Mouse (Mus musculus) limb, embryonic 12.5 days (tissue): ENCODE results near the gene Il1rl2. TPM values are rescaled to one million over a fixed set of nuclear protein-coding genes. Genes with fewer than 3 reads are reported as not detected.

Source experiments
- ATAC-seq: fragments of 200-750 bp; cut with Nextera tagmentation; 2 replicates; pipeline ENCODE4 v1.8.0; 2017; ENCODE audit warnings: low read depth, moderate TSS enrichment; ENCODE audit not compliant: insufficient number of reproducible peaks, insufficient read depth, low FRiP score, low TSS enrichment
- H3K27ac ChIP-seq: fragments of 300-500 bp; sonication (generic); 2 replicates; pipeline ENCODE4 v1.5.1; 2016; ENCODE audit warnings: mild to moderate bottlenecking, moderate library complexity
- H3K27me3 ChIP-seq: fragments of 300-500 bp; sonication (generic); 2 replicates; pipeline ENCODE4 v1.6.1; 2016; ENCODE audit warnings: mild to moderate bottlenecking, moderate library complexity
- H3K36me3 ChIP-seq: fragments of 300-500 bp; sonication (generic); 2 replicates; pipeline ENCODE4 v1.6.1; 2016; ENCODE audit warnings: mild to moderate bottlenecking, moderate library complexity
- H3K4me1 ChIP-seq: fragments of 300-500 bp; sonication (generic); replicated peaks from 2 replicates; pipeline ENCODE4 v1.6.1; 2016
- H3K4me2 ChIP-seq: fragments of 300-500 bp; sonication (generic); 2 replicates; pipeline ENCODE4 v1.6.1; 2016; ENCODE audit warnings: mild to moderate bottlenecking, moderate library complexity
- H3K4me3 ChIP-seq: fragments of 300-500 bp; sonication (generic); replicated peaks from 2 replicates; pipeline ENCODE4 v1.5.1; 2016; ENCODE audit warnings: mild to moderate bottlenecking
- H3K9ac ChIP-seq: fragments of 300-500 bp; sonication (generic); replicated peaks from 2 replicates; pipeline ENCODE4 v1.6.1; 2016; ENCODE audit warnings: mild to moderate bottlenecking, moderate library complexity
- H3K9me3 ChIP-seq: fragments of 300-500 bp; sonication (generic); 2 replicates; pipeline ENCODE4 v1.6.1; 2016; ENCODE audit warnings: mild to moderate bottlenecking, moderate library complexity
- WGBS: fragments of 180-500 bp; shearing (Covaris S2); methylation state at CpG from one replicate; pipeline ENCODE4 v1.1.7; 2016; 5-methylcytosine and 5-hydroxymethylcytosine counted together
- polyA plus RNA-seq: library from polyadenylated mRNA; unstranded; fragments of >200 nt; fragmentation: Nextera tagmentation; extraction: Ambion mirVana; gene quantifications from 2 replicates; pipeline ENCODE4 v1.2.1, GENCODE M21; 2016

Il1rl2 gene
- polyA plus RNA-seq, 1 experiment from 2014 or later: 2.3 TPM

DNA sequence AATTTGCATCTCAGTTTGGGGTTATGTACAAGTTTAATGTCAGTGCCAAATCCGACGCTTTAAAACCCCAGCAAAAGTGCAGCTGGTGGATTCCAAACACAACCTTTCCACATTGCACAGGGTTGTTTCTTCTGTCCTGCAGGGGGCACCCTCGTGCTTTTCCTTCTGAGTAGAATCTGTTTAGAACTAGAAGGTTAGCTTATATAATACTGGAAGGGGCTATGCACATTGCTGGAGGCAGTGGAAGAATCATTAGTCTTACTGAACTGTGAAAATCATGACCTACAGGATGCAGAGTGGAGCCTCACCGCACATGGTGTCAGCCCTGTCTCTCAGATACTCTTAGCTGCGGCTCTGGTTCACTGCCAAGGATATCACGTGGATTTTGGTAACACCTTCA lies 55.7 kb downstream of the Il1rl2 start:
- H3K36me3 ChIP-seq: no peaks in the 10 kb centered on the region
- H3K4me2 ChIP-seq: no peak overlapping the region
- no peak overlapping the region for H3K27ac ChIP-seq
- no peaks in the 10 kb centered on the region for H3K27me3 ChIP-seq
- H3K4me1 ChIP-seq: 0 out of 2 replicates have a peak, but pooled peaks cover 5% of the 10 kb centered on the region
- no peak overlapping the region for H3K9ac ChIP-seq
- WGBS: 59% methylated on average over 6 of the region's 6 CpGs
- no peak overlapping the region for H3K4me3 ChIP-seq
- ATAC-seq: no peak
- H3K9me3 ChIP-seq: no peaks in the 10 kb centered on the region

DNA sequence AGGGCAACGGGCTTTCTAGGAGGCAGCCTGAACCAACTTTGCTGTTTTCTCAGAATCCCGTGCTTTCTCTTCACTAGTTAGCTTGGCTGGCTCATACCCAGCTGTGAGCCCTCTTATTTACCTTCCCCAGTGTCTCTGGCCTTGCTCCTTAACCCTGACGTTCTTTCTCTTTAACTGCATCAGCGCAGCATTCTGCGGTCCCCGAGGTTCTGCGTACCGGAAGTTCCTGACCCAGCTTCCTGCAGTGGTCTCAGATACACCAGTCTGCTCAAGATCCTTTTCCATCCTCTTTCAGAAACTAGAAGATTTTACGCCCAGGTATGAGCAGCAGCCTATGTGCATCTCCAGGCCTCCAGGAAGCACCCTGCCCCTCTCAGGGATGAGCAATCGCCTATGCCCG lies 56.6 kb downstream of the Il1rl2 start:
- Histone ChIP-seq H3K36me3 (no peaks in the 10 kb centered on the region), H3K4me2 (no peak overlapping the region), H3K9me3 (no peaks in the 10 kb centered on the region), H3K4me1 (0 out of 2 replicates have a peak, but pooled peaks cover 5% of the 10 kb centered on the region), H3K27ac (no peak overlapping the region), H3K9ac (no peak overlapping the region), H3K27me3 (no peaks in the 10 kb centered on the region), H3K4me3 (no peak overlapping the region)
- 88% methylated on average over 11 of the region's 11 CpGs for WGBS
- ATAC-seq: no peak

DNA sequence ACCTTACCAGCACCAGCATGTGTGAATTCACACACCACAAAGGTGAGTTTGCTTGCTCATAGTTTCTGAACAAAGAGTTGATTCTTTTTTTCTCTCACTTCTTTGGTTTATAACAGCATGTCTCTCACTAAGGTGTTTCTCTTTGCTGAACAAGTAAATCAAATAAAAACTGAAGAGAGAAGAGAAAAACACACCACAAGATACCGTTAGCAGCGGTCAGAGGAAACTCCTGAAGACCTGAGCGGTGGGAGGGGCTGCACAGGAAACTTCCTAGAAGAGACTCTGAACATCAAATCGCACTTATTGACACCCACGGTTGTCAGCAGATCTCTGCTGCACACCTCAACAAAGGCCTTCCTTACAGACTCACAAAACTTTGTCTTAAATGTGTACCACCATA lies 58.4 kb downstream of the Il1rl2 start:
- no peaks in the 10 kb centered on the region for H3K27me3 ChIP-seq
- H3K9ac ChIP-seq: no peak overlapping the region
- H3K27ac ChIP-seq: no peak overlapping the region
- no peaks in the 10 kb centered on the region for H3K9me3 ChIP-seq
- H3K4me1 ChIP-seq: no peaks in the 10 kb centered on the region
- H3K36me3 ChIP-seq: no peaks in the 10 kb centered on the region
- WGBS: 86% methylated on average over 5 of the region's 5 CpGs
- ATAC-seq: no peak
- no peak overlapping the region for H3K4me3 ChIP-seq
- H3K4me2 ChIP-seq: no peak overlapping the region

DNA sequence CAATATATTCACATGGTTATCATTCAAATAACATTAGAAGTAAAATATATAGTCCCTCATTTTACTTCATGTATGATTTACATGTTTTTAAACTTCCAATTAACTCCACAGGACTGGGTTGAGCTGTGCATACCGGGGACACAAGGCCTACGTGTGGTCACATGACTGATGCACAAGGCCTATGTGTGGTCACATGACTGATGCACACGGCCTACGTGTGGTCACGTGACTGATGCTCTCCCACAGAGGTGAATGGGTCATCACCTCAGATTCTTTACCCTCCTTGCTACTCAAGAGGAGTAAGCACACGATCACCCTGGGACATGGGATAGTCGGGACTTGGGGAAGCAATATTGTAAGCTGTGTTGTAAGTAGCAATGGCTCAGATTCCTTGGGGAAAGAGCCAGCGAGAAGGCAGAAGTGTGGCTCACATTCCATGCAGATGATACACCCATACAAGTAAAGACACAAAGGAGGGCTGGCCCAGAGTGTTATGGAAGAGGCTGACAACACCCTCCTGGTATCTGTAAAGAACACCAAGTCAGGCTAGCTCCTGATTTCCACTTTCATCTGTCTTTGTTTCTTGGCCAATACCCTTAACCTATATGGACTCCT lies 60.6 kb downstream of the Il1rl2 start:
- Histone ChIP-seq H3K27me3 (no peaks in the 10 kb centered on the region), H3K4me1 (no peaks in the 10 kb centered on the region), H3K9me3 (no peaks in the 10 kb centered on the region), H3K4me2 (no peak overlapping the region), H3K27ac (no peak overlapping the region), H3K4me3 (no peak overlapping the region), H3K9ac (no peak overlapping the region), H3K36me3 (no peaks in the 10 kb centered on the region)
- WGBS: 90% methylated on average over 8 of the region's 8 CpGs
- ATAC-seq: no peak

DNA sequence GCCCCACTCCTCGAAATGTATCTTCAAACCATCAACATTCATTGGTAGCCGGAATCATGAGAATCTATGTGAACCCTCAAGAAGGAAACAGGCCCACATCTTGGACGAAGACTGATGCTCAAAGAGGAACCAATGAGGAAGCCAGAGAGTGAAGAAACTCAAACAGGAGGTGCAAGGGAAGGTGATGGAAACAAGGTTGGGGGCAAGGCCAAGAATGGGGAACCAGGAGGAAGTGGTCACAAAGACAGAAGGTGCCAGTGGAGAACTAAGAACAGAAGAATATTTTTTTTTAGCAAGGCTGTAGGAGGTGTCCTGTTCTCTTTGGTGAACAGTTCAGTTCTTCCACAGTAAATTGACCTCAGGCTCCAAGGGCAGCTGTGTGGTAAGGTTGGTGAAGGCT lies 67.0 kb downstream of the Il1rl2 start:
- Histone ChIP-seq H3K4me2 (no peak overlapping the region), H3K36me3 (no peaks in the 10 kb centered on the region), H3K9me3 (no peaks in the 10 kb centered on the region), H3K4me1 (no peaks in the 10 kb centered on the region), H3K27ac (no peak overlapping the region), H3K27me3 (no peaks in the 10 kb centered on the region), H3K9ac (no peak overlapping the region), H3K4me3 (no peak overlapping the region)
- no peak for ATAC-seq
- 87% methylated on average over 3 of the region's 3 CpGs for WGBS

DNA sequence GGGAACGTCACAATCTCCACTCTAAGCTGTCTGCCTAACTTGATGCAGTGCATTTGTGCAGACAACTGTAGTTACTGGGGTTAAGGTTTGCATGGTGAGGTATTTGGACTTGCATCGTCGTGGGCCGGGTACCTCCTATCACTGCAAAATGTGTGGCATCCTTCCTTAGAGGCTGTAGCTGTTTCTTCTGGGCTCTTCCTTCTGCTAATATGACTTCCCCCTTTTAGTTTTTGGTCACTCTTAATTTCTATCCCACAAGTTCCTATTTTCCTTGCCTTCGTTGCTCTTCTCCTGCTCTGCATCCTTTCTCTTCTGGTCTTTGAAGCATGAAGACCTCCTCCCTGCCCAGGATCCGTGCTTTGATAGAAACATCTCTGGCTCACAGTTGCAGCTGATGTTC lies 68.1 kb downstream of the Il1rl2 start:
- no peak overlapping the region for H3K27ac ChIP-seq
- H3K36me3 ChIP-seq: no peaks in the 10 kb centered on the region
- 84% methylated on average over 6 of the region's 6 CpGs for WGBS
- no peak overlapping the region for H3K4me2 ChIP-seq
- H3K4me1 ChIP-seq: no peaks in the 10 kb centered on the region
- H3K4me3 ChIP-seq: no peak overlapping the region
- no peaks in the 10 kb centered on the region for H3K9me3 ChIP-seq
- no peak overlapping the region for H3K9ac ChIP-seq
- no peak for ATAC-seq
- H3K27me3 ChIP-seq: no peaks in the 10 kb centered on the region

DNA sequence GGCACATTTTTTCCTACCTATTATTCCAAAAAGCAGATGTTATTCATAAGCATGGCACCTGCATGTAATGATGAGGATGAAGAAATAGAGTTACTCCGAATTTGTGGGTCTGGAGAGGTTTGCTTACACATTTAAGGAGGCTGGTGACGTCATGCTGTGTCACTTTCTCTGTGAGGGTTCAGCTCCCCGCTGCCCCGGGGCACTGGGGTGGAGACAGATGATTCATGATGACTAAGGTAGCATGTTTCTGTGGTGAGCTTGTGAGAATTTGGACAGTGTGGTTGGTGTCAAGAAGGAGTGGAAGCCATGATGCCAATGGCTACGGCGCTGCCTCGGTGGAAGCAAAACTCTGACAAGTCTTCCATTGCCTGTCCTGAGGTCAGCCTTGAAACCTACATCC lies 68.8 kb downstream of the Il1rl2 start:
- Histone ChIP-seq H3K9me3 (no peaks in the 10 kb centered on the region), H3K36me3 (no peaks in the 10 kb centered on the region), H3K27me3 (no peaks in the 10 kb centered on the region), H3K4me2 (no peak overlapping the region), H3K27ac (no peak overlapping the region), H3K4me1 (no peaks in the 10 kb centered on the region), H3K4me3 (no peak overlapping the region), H3K9ac (no peak overlapping the region)
- WGBS: 80% methylated on average over 7 of the region's 7 CpGs
- no peak for ATAC-seq

DNA sequence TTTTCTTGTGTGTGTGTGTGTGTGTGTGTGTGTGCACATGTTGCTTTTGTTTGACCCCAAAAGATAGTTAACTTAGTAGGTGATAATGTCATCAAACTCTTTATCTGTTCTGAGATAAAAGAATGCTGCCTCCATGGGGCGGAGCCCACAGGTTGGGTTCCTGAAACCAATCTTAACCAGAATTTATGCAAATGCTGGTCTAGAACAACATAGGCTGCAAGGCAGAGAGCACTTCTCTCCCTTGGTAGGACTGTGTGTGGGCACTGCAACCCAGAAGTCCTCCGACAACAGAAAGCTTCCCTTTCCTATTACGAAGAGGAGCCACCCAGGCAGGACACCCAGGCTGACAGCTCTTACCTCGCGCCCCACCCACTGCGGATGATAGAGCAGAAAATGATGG lies 75.2 kb downstream of the Il1rl2 start:
- no peak overlapping the region for H3K4me3 ChIP-seq
- 91% methylated on average over 6 of the region's 6 CpGs for WGBS
- no peak for ATAC-seq
- H3K4me2 ChIP-seq: no peak overlapping the region
- H3K27ac ChIP-seq: no peak overlapping the region
- H3K9me3 ChIP-seq: no peaks in the 10 kb centered on the region
- H3K36me3 ChIP-seq: no peaks in the 10 kb centered on the region
- no peaks in the 10 kb centered on the region for H3K27me3 ChIP-seq
- no peaks in the 10 kb centered on the region for H3K4me1 ChIP-seq
- H3K9ac ChIP-seq: no peak overlapping the region

DNA sequence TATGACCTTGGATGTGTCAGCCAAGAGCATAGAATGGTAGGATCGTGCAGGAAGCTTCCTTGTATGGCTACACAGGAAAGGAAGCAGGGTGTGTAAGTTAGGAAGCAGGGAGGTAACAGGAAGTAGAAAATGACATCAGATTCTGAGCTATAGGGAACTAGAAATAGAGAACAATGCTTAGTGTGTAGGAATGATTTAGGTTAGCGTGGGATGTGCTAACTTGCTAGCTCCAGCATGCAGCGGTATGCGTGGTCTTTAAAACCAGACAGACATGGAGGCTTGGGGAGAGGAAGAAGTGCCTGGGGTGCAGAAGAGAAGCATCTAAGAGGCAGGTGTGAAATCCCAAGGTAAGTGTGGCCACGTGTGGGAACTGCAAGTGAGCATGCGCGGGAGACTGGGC lies 80.3 kb downstream of the Il1rl2 start:
- Histone ChIP-seq H3K27me3 (no peaks in the 10 kb centered on the region), H3K9me3 (no peaks in the 10 kb centered on the region), H3K4me3 (no peak overlapping the region), H3K9ac (no peak overlapping the region), H3K36me3 (no peaks in the 10 kb centered on the region), H3K4me2 (no peak overlapping the region), H3K27ac (no peak overlapping the region), H3K4me1 (no peaks in the 10 kb centered on the region)
- ATAC-seq: no peak
- WGBS: 78% methylated on average over 7 of the region's 7 CpGs

DNA sequence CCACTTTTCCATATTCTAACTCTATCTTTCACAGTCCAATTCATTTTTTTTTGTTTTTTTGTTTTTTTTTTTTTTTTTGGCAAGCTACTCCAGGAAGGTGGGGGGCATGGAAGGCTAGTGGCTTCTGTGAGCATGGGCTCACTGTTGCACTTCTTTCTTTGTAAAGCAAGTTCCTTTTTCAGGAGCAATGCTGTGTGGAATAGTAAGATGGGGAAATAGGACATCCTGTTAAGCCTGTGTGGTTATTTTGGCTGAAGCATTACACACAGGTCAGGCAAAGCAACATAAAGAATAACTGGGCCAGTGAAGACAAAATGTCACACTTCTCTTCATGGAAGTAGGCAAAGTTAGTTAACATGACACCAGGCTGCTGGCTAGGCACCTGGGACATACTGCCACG lies 85.5 kb downstream of the Il1rl2 start:
- no peak for ATAC-seq
- H3K27ac ChIP-seq: no peak overlapping the region
- no peak overlapping the region for H3K9ac ChIP-seq
- no peak overlapping the region for H3K4me3 ChIP-seq
- no peaks in the 10 kb centered on the region for H3K4me1 ChIP-seq
- no peaks in the 10 kb centered on the region for H3K9me3 ChIP-seq
- H3K27me3 ChIP-seq: no peaks in the 10 kb centered on the region
- no peak overlapping the region for H3K4me2 ChIP-seq
- 58% methylated on average over 1 of the region's 1 CpGs for WGBS
- no peaks in the 10 kb centered on the region for H3K36me3 ChIP-seq

DNA sequence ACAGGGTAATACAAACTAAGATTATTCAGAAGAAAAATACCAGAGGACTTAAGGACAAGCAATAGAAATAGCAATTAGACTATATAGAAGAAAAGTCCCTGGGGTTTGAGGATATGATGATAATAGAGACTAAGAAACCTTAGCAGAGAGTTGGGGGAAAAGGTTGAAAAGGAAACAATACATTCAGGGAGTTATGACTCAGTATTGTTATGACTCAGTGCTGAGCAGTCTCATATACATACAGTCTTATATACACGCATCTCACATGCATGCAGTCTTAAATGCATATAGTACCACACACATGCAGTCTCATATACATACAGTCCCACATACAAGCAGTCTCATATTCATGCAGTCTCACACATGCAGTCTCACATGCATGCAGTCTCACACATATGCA lies 88.6 kb downstream of the Il1rl2 start:
- Histone ChIP-seq H3K27ac (no peak overlapping the region), H3K9me3 (no peaks in the 10 kb centered on the region)

DNA sequence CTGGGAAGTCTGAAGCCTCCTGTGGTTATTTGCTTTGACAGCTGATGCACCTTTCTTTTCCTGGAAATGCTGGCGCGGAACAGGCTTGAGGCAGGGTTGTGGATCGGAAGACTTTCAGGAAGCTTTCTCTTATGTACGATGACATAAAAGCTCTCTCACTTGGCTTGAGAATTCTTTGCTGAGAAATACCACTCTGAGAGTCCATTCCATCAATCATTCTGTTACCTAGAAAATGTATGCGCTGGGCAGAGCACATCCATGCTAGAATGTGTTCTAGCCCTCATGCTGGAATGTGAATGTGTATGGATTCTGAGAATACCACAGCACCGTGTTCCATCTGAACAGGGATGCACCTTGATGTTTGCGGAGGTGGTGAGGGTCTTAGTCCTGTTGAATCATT lies 89.9 kb downstream of the Il1rl2 start:
- 90% methylated on average over 7 of the region's 7 CpGs for WGBS
- ATAC-seq: no peak

More for the DNA sequence above, 88.6 kb downstream of the Il1rl2 start:
- ATAC-seq: no peak
- Histone ChIP-seq H3K4me2 (no peak overlapping the region), H3K36me3 (no peaks in the 10 kb centered on the region), H3K4me3 (no peak overlapping the region), H3K4me1 (no peaks in the 10 kb centered on the region), H3K27me3 (no peaks in the 10 kb centered on the region), H3K9ac (no peak overlapping the region)
- WGBS: 80% methylated on average over 1 of the region's 1 CpGs

More for the DNA sequence above, 89.9 kb downstream of the Il1rl2 start:
- H3K27ac ChIP-seq: no peak overlapping the region
- H3K4me2 ChIP-seq: no peak overlapping the region
- H3K4me3 ChIP-seq: no peak overlapping the region
- no peaks in the 10 kb centered on the region for H3K4me1 ChIP-seq
- no peaks in the 10 kb centered on the region for H3K36me3 ChIP-seq
- H3K9ac ChIP-seq: no peak overlapping the region
- no peaks in the 10 kb centered on the region for H3K27me3 ChIP-seq
- H3K9me3 ChIP-seq: no peaks in the 10 kb centered on the region
